Mouse (Mus musculus) forebrain, embryonic 10.5 days (tissue): Measurements from ENCODE around the gene Gpr162. TPM values are rescaled to one million over a fixed set of nuclear protein-coding genes. Genes with fewer than 3 reads are reported as not detected.
"Not testable (repeated sequence)": the region's sequence is repeated elsewhere in the genome, so short reads cannot be mapped to it uniquely, and the experiment has no call there.

Experiments used
- DNase-seq: peaks from one replicate; pipeline ENCODE4 v3.0.0-alpha.2; 2017; ENCODE audit warnings: low spot score; ENCODE audit errors: extremely low spot score
- H3K27ac ChIP-seq: fragments of 300-500 bp; sonication (generic); 2 replicates; pipeline ENCODE4 v1.5.1; 2016; ENCODE audit warnings: mild to moderate bottlenecking
- H3K27me3 ChIP-seq: fragments of 300-500 bp; sonication (generic); 2 replicates; pipeline ENCODE4 v1.6.1; 2016; ENCODE audit warnings: mild to moderate bottlenecking; ENCODE audit not compliant: poor library complexity, severe bottlenecking
- H3K36me3 ChIP-seq: fragments of 300-500 bp; sonication (generic); replicated peaks from 2 replicates; pipeline ENCODE4 v1.6.1; 2016; ENCODE audit warnings: mild to moderate bottlenecking, moderate library complexity
- H3K4me1 ChIP-seq: fragments of 300-500 bp; sonication (generic); 2 replicates; pipeline ENCODE4 v1.6.1; 2016
- H3K4me3 ChIP-seq: fragments of 300-500 bp; sonication (generic); 2 replicates; pipeline ENCODE4 v1.5.1; 2016; ENCODE audit warnings: mild to moderate bottlenecking, moderate library complexity
- H3K9me3 ChIP-seq: fragments of 300-500 bp; sonication (generic); 2 replicates; pipeline ENCODE4 v1.6.1; 2016; ENCODE audit warnings: mild to moderate bottlenecking, moderate library complexity
- WGBS: fragments of 180-500 bp; shearing (Covaris S2); methylation state at CpG from one replicate; pipeline ENCODE4 v1.1.7; 2016; 5-methylcytosine and 5-hydroxymethylcytosine counted together
- polyA plus RNA-seq: library from polyadenylated mRNA; unstranded; fragments of >200 nt; fragmentation: Nextera tagmentation; extraction: Ambion mirVana; gene quantifications from 2 replicates; pipeline ENCODE4 v1.2.1, GENCODE M21; 2016

Gene Gpr162
- polyA plus RNA-seq, 1 experiment from 2014 or later, result 2.5 TPM

DNA sequence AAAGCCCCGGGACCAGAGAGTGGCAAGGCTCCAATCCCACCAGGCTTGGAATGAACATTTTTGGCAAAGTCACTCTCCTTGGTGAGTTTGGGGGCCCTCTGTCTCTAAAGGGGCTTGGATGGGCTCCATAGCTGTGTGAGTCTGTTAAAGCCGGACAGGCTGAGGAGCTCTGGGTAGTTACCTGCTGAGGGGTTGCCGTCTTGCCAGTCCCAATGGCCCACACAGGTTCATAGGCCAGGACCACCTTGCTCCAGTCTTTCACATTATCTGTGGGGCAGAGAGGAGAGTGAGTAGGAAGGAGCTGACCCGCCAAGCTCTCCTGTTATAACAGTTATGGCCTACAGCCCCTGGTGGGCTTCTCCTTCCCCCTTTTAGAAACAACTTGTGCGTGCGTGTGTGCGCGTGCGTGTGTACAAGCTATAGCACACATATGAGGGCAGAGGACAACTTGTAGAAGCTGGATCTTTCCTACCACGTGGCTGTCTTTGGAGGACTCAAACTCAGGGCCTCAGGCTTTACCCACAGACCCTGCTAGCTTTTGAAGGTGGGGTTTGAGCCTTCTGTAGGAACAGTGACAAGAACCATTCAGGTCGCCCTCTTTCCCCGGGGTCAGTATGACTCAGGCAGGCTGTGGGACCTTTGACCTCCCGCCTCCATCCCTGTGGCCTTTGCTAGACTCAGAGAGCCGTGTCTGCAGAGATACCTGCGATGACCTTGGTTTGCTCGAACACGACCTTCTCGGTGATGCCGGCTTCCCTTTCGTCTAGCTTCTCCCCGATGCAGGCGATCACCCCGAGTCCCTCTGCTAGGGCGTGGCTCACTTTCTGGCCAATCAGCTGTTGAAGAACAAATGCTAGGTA, 51.9 kb downstream of the Gpr162 start:
- peak overlapping the region; percentile 99 for H3K27ac ChIP-seq
- 90% methylated on average over 24 of the region's 24 CpGs for WGBS

DNA sequence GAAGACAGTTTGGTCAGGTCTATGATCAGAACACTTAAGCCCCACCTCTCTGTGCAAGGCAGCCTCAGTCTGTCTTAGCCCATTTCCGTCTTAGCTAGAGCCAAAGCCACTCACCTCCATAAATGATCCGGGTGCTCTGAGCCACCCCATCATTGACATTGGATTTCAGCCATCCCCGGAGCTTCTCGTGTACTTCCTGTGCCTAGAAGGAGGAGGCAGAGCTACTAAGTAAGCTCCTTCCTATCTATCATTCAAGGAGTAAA, 52.4 kb downstream of the Gpr162 start:
- H3K4me1 ChIP-seq, result peaks cover 80% of the 10 kb centered on the region
- WGBS, result 92% methylated on average over 4 of the region's 4 CpGs
- DNase-seq, result no peak

More for the DNA sequence above, 51.9 kb downstream of the Gpr162 start:
- no peak for DNase-seq
- Histone ChIP-seq H3K4me3 (peak overlapping the region; percentile 91), H3K4me1 (peaks cover 75% of the 10 kb centered on the region), H3K36me3 (peaks cover 61% of the 10 kb centered on the region), H3K27me3 (no peaks in the 10 kb centered on the region), H3K9me3 (no peaks in the 10 kb centered on the region)

DNA sequence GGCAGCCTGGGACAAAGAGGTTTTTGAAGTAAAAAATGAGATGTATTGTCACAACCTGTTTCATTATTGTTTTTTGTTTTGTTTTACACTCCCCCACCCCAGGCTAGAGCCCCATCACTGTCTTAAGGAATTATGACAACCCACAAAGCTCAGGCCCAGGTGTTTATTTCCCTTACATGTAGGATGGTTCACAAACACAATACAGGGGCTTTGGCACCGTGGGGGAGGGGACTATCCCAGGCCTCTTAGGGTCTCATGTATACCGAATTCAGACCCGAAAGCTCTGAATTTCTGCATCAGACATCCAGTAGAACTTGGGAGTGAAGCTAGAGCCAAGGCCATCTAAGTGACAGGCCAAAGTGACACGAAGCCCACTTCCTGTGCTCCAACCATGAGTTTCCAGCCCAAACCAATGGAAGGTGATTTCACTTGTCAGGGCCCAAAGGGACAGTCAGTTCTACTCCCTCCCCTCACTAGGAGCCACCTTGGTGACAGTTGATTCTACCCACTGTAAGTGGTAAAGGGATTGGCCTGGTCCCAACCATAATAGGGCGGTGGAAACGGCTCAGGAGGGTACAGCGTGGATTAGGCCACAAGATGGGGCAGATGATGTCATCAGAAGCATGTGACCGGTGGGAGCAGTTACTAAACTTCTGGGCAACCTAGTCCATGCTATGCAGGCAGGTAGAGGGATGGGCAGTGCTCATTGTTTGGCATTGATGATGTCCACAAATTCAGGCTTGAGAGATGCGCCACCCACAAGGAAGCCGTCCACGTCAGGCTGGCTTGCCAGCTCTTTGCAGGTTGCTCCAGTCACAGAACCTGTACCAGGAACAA, 53.0 kb downstream of the Gpr162 start:
- peak overlapping the region; percentile 56; the same call in 1 of the 2 replicates for H3K4me3 ChIP-seq
- H3K27me3 ChIP-seq, DNase-seq, H3K9me3 ChIP-seq, H3K27ac ChIP-seq: not testable (repeated sequence)
- peaks cover 85% of the 10 kb centered on the region for H3K4me1 ChIP-seq
- peaks cover 50% of the 10 kb centered on the region for H3K36me3 ChIP-seq
- 89% methylated on average over 11 of the region's 11 CpGs for WGBS

More for the DNA sequence above, 52.4 kb downstream of the Gpr162 start:
- Histone ChIP-seq H3K4me3 (peak overlapping the region; percentile 91; the same call in 1 of the 2 replicates), H3K36me3 (peaks cover 55% of the 10 kb centered on the region), H3K27ac (no peak overlapping the region), H3K9me3 (no peaks in the 10 kb centered on the region), H3K27me3 (no peaks in the 10 kb centered on the region)

DNA sequence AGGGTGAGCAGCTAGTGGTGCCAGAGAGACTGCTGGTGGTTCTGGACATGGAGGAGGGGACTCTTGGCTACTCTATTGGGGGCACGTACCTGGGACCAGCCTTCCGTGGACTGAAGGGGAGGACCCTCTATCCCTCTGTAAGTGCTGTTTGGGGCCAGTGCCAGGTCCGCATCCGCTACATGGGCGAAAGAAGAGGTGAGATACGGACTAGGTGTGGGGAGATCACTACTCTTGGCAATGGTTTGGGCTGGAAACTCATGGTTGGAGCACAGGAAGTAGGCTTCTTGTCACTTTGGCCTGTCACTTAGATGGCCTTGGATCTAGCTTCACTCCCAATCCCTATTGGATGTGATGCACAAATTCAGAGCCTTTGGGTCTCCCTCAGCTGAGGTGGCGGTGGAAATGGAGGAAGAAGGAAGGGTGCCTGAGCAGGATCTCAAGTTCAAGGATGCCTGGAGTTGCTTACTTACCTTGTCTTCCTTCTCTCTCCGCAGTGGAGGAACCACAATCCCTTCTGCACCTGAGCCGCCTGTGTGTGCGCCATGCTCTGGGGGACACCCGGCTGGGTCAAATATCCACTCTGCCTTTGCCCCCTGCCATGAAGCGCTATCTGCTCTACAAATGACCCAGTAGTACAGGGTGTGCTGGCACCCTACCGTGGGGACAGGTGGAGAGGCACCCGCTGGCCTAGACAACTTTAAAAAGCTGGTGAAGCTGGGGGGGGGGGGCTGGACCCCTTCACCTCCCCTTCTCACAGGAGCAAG, 53.8 kb downstream of the Gpr162 start:
- Histone ChIP-seq H3K4me3 (peak overlapping the region; percentile 56), H3K9me3 (no peaks in the 10 kb centered on the region), H3K36me3 (peaks cover 41% of the 10 kb centered on the region), H3K27me3 (no peaks in the 10 kb centered on the region), H3K4me1 (peaks cover 88% of the 10 kb centered on the region), H3K27ac (peak overlapping the region; percentile 83)
- no peak for DNase-seq
- WGBS, result 44% methylated on average over 14 of the region's 14 CpGs

DNA sequence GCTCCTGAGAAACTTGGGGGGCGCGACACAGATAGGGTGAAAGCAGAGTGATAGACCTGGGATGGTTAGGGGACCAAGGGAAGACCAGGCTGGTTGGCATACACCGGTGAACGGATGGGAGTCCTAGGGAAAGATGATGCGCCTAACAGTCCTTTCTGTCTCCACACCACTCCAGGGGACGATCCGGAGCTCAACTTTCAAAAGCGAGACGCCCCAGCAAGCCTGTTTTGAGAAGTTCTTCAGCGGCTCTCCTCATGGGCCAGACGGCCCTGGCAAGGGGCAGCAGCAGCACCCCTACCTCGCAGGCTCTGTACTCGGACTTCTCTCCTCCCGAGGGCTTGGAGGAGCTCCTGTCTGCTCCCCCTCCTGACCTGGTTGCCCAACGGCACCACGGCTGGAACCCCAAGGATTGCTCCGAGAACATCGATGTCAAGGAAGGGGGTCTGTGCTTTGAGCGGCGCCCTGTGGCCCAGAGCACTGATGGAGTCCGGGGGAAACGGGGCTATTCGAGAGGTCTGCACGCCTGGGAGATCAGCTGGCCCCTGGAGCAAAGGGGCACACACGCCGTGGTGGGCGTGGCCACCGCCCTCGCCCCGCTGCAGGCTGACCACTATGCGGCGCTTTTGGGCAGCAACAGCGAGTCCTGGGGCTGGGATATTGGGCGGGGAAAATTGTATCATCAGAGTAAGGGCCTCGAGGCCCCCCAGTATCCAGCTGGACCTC, 54.6 kb downstream of the Gpr162 start:
- no peaks in the 10 kb centered on the region for H3K9me3 ChIP-seq
- peak; percentile 84 for DNase-seq
- H3K4me3 ChIP-seq, result peak overlapping the region; percentile 56
- H3K27ac ChIP-seq, result peak overlapping the region; percentile 83
- H3K4me1 ChIP-seq, result peaks cover 83% of the 10 kb centered on the region
- under 1% methylated on average over 35 of the region's 35 CpGs for WGBS
- peaks cover 35% of the 10 kb centered on the region for H3K36me3 ChIP-seq
- H3K27me3 ChIP-seq, result no peaks in the 10 kb centered on the region

Other genes with a start within 250 kb of the Gpr162 start
- 0.05 TPM in 1 of 2 replicates, not detected in the other for gene C1s2, start 227.9 kb downstream of the Gpr162 start, polyA plus RNA-seq
- 38.8 and 44.1 TPM in 2 replicates for gene Lpcat3, start 201.0 kb downstream of the Gpr162 start, polyA plus RNA-seq
- gene Emg1, start 151.8 kb downstream of the Gpr162 start, polyA plus RNA-seq, result 255 and 270 TPM in 2 replicates
- gene Phb2, start 151.6 kb downstream of the Gpr162 start, polyA plus RNA-seq, result 490 and 492 TPM in 2 replicates
- 4.8 and 5.2 TPM in 2 replicates for gene Ptpn6, start 125.3 kb downstream of the Gpr162 start, polyA plus RNA-seq
- gene Grcc10, start 122.6 kb downstream of the Gpr162 start, polyA plus RNA-seq, result 397 and 415 TPM in 2 replicates
- gene Gm45234, start 108.0 kb downstream of the Gpr162 start, polyA plus RNA-seq, result not detected in 2 replicates
- gene Atn1, start 107.5 kb downstream of the Gpr162 start, polyA plus RNA-seq, result 12.5 and 14.2 TPM in 2 replicates
- gene Eno2, start 94.3 kb downstream of the Gpr162 start, polyA plus RNA-seq, result 4.0 and 4.4 TPM in 2 replicates
- 4.9 and 5.3 TPM in 2 replicates for gene Lrrc23, start 84.3 kb downstream of the Gpr162 start, polyA plus RNA-seq
- 7.4 and 8.9 TPM in 2 replicates for gene Spsb2, start 55.3 kb downstream of the Gpr162 start, polyA plus RNA-seq
- 1,048 and 1,068 TPM in 2 replicates for gene Tpi1, start 49.7 kb downstream of the Gpr162 start, polyA plus RNA-seq
- 214 and 215 TPM in 2 replicates for gene Usp5, start 34.5 kb downstream of the Gpr162 start, polyA plus RNA-seq
- gene Cdca3, start 34.4 kb downstream of the Gpr162 start, polyA plus RNA-seq, result 271 and 298 TPM in 2 replicates
- 0.32 and 0.42 TPM in 2 replicates for gene Gnb3, start 23.7 kb downstream of the Gpr162 start, polyA plus RNA-seq
- gene P3h3, start 6.2 kb downstream of the Gpr162 start, polyA plus RNA-seq, result 9.7 TPM in 2 replicates
- 0.17 TPM in 1 of 2 replicates, not detected in the other for gene Cd4, start 24.2 kb upstream of the Gpr162 start, polyA plus RNA-seq
- 0.76 and 0.88 TPM in 2 replicates for gene Lag3, start 47.7 kb upstream of the Gpr162 start, polyA plus RNA-seq
- gene Ptms, start 56.1 kb upstream of the Gpr162 start, polyA plus RNA-seq, result 218 and 224 TPM in 2 replicates
- 388 and 398 TPM in 2 replicates for gene Mlf2, start 67.4 kb upstream of the Gpr162 start, polyA plus RNA-seq
- 136 and 143 TPM in 2 replicates for gene Cops7a, start 101.6 kb upstream of the Gpr162 start, polyA plus RNA-seq
- gene Pianp, start 132.7 kb upstream of the Gpr162 start, polyA plus RNA-seq, result 1.4 and 1.7 TPM in 2 replicates
- gene Zfp384, start 145.2 kb upstream of the Gpr162 start, polyA plus RNA-seq, result 8.2 and 12.1 TPM in 2 replicates
- 117 and 121 TPM in 2 replicates for gene Ing4, start 175.8 kb upstream of the Gpr162 start, polyA plus RNA-seq
- 12.8 and 12.9 TPM in 2 replicates for gene Acrbp, start 185.7 kb upstream of the Gpr162 start, polyA plus RNA-seq
- 0.22 and 0.30 TPM in 2 replicates for gene Lpar5, start 203.9 kb upstream of the Gpr162 start, polyA plus RNA-seq
- gene Chd4, start 232.0 kb upstream of the Gpr162 start, polyA plus RNA-seq, result 91.0 and 99.4 TPM in 2 replicates